Mouse (Mus musculus) bone marrow, adult 2 months (tissue): ENCODE measurements around the gene Dpy19l1.

ENCODE experiments used
- CTCF ChIP-seq: fragments of 200-500 bp; IDR thresholded peaks from 2 replicates; pipeline ENCODE4 v1.5.1; 2011; ENCODE audit warnings: low read length, control low read depth; ENCODE audit not compliant: control insufficient read depth, insufficient read depth
- POLR2A ChIP-seq: fragments of 200-500 bp; IDR thresholded peaks from 2 replicates; pipeline ENCODE4 v1.6.1; 2011; ENCODE audit warnings: low read depth, mild to moderate bottlenecking, control low read depth, low read length, borderline replicate concordance; ENCODE audit not compliant: control insufficient read depth

DNA sequence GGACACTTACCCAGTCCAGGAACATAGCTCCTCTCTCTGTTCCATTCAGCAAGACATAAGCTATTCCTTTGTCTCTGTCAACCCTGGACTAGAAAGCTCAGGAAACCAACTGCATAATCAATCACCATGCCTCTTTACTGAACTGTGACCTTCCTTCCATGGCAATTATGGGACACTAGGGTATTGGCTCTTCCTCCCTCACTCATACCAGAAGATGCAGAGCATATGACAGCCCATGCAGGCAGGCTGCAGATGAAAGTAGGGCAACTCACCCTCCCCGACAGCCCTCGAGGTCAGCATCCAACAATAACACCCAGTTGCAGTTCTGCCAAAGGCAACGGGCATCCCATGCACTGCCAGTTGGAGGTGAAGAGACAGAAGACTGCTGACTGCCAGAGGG is 123.6 kb downstream of the Dpy19l1 start:
- TF ChIP-seq CTCF (no peak), POLR2A (no peak)
